Mouse (Mus musculus) forebrain, embryonic 12.5 days (tissue): Measurements from ENCODE around the gene Fam71f1. TPM values are rescaled to one million over a fixed set of nuclear protein-coding genes. Genes with fewer than 3 reads are reported as not detected.

Source experiments
- ATAC-seq: fragments of 200-750 bp; cut with Nextera tagmentation; 2 replicates; pipeline ENCODE4 v1.8.0; 2017; ENCODE audit warnings: moderate TSS enrichment; ENCODE audit not compliant: low FRiP score
- H3K27ac ChIP-seq: fragments of 300-500 bp; sonication (generic); 2 replicates; pipeline ENCODE4 v1.5.1; 2016; ENCODE audit warnings: mild to moderate bottlenecking
- H3K27me3 ChIP-seq: fragments of 300-500 bp; sonication (generic); 2 replicates; pipeline ENCODE4 v1.6.1; 2016; ENCODE audit warnings: mild to moderate bottlenecking
- H3K36me3 ChIP-seq: fragments of 300-500 bp; sonication (generic); replicated peaks from 2 replicates; pipeline ENCODE4 v1.6.1; 2016; ENCODE audit warnings: mild to moderate bottlenecking
- H3K4me1 ChIP-seq: fragments of 300-500 bp; sonication (generic); 2 replicates; pipeline ENCODE4 v1.6.1; 2016
- H3K4me2 ChIP-seq: fragments of 300-500 bp; sonication (generic); 2 replicates; pipeline ENCODE4 v1.6.1; 2016; ENCODE audit warnings: mild to moderate bottlenecking, moderate library complexity
- H3K4me3 ChIP-seq: fragments of 300-500 bp; sonication (generic); replicated peaks from 2 replicates; pipeline ENCODE4 v1.5.1; 2016; ENCODE audit warnings: mild to moderate bottlenecking
- H3K9ac ChIP-seq: fragments of 300-500 bp; sonication (generic); 2 replicates; pipeline ENCODE4 v1.6.1; 2016; ENCODE audit warnings: mild to moderate bottlenecking
- H3K9me3 ChIP-seq: fragments of 300-500 bp; sonication (generic); 2 replicates; pipeline ENCODE4 v1.6.1; 2016
- WGBS: fragments of 180-500 bp; shearing (Covaris S2); methylation state at CpG from one replicate; pipeline ENCODE4 v1.1.7; 2016; 5-methylcytosine and 5-hydroxymethylcytosine counted together
- polyA plus RNA-seq: library from polyadenylated mRNA; unstranded; fragments of >200 nt; fragmentation: Nextera tagmentation; extraction: Ambion mirVana; gene quantifications from 2 replicates; pipeline ENCODE4 v1.2.1, GENCODE M21; 2016

Fam71f1 gene
- polyA plus RNA-seq, 1 experiment from 2014 or later = not detected

- no peak overlapping the region for H3K4me2 ChIP-seq
- H3K4me3 ChIP-seq = no peak overlapping the region
- H3K27ac ChIP-seq = no peak overlapping the region
- no peaks in the 10 kb centered on the region for H3K27me3 ChIP-seq
- ATAC-seq = no peak
- no peaks in the 10 kb centered on the region for H3K9me3 ChIP-seq
- H3K4me1 ChIP-seq = no peaks in the 10 kb centered on the region
- H3K9ac ChIP-seq = no peak overlapping the region
- whole genome bisulfite sequencing = 93% methylated on average over 6 of the region's 6 CpGs
- H3K36me3 ChIP-seq = peaks cover 34% of the 10 kb centered on the region
These were observed 61.0 kb downstream of the Fam71f1 start for GRCm38 (mm10) chr6:29379954-29380353.

GRCm38 (mm10) chr6:29382442-29382841 lies 63.5 kb downstream of the Fam71f1 start:
- H3K36me3 ChIP-seq = peaks cover 10% of the 10 kb centered on the region
- H3K27me3 ChIP-seq = no peaks in the 10 kb centered on the region
- no peak overlapping the region for H3K9ac ChIP-seq
- 52% methylated on average over 2 of the region's 2 CpGs for WGBS
- no peaks in the 10 kb centered on the region for H3K9me3 ChIP-seq
- no peak overlapping the region for H3K4me2 ChIP-seq
- no peaks in the 10 kb centered on the region for H3K4me1 ChIP-seq
- no peak overlapping the region for H3K27ac ChIP-seq
- H3K4me3 ChIP-seq = no peak overlapping the region
- ATAC-seq = no peak

Other genes with a start within 250 kb of the Fam71f1 start
- gene Rbm28, start 154.1 kb upstream of the Fam71f1 start, polyA plus RNA-seq = 62.9 and 67.6 TPM in 2 replicates
- 1.1 and 1.2 TPM in 2 replicates for gene Prrt4, start 139.6 kb upstream of the Fam71f1 start, polyA plus RNA-seq
- gene Impdh1, start 102.8 kb upstream of the Fam71f1 start, polyA plus RNA-seq = 36.3 and 39.8 TPM in 2 replicates
- 31.3 and 32.5 TPM in 2 replicates for gene Hilpda, start 46.7 kb upstream of the Fam71f1 start, polyA plus RNA-seq
- gene Fam71f2, start 39.5 kb upstream of the Fam71f1 start, polyA plus RNA-seq = 0.56 and 0.77 TPM in 2 replicates
- 192 and 207 TPM in 2 replicates for gene Calu, start 28.9 kb downstream of the Fam71f1 start, polyA plus RNA-seq
- gene Opn1sw, start 69.3 kb downstream of the Fam71f1 start, polyA plus RNA-seq = 0.23 and 0.37 TPM in 2 replicates
- 27.2 and 29.9 TPM in 2 replicates for gene Ccdc136, start 77.2 kb downstream of the Fam71f1 start, polyA plus RNA-seq
- 4.1 and 4.5 TPM in 2 replicates for gene Flnc, start 114.1 kb downstream of the Fam71f1 start, polyA plus RNA-seq
- 196 and 197 TPM in 2 replicates for gene Atp6v1f, start 148.6 kb downstream of the Fam71f1 start, polyA plus RNA-seq
- gene Atp6v1fnb, start 152.3 kb downstream of the Fam71f1 start, polyA plus RNA-seq = 0.37 TPM in 1 of 2 replicates, not detected in the other
- 9.4 and 10.8 TPM in 2 replicates for gene Kcp, start 188.8 kb downstream of the Fam71f1 start, polyA plus RNA-seq
- gene Irf5, start 207.5 kb downstream of the Fam71f1 start, polyA plus RNA-seq = 0.95 and 1.3 TPM in 2 replicates